Mouse (Mus musculus) liver, embryonic 14.5 days (tissue): ENCODE results near the gene Olfr945.

Source experiments
- CTCF ChIP-seq: IDR thresholded peaks from 2 replicates; pipeline ENCODE4 v1.5.1; 2016; ENCODE audit warnings: antibody characterized with exemption, low read depth, control low read depth
- EP300 ChIP-seq: IDR thresholded peaks from 2 replicates; pipeline ENCODE4 v1.6.1; 2016; ENCODE audit warnings: antibody characterized with exemption, low read depth

- TF ChIP-seq CTCF, result no peak
- TF ChIP-seq EP300, result no peak
These were observed 26.7 kb downstream of the Olfr945 start, which contains the start of gene Olfr1537 for GRCm38 (mm10) chr9:39249894-39250293.
